Mouse (Mus musculus): ENCODE results near the gene Trmt112.
A peak's percentile ranks its signal among the peaks of the same experiment; 100 is the strongest.
"Not testable (repeated sequence)": the region's sequence is repeated elsewhere in the genome, so short reads cannot be mapped to it uniquely, and the experiment has no call there.

The Trmt112 gene

GRCm38 (mm10) chr19:6909507-6910289 is at the start of gene Trmt112, which contains the start of gene Prdx5:
Gene Trmt112 (plus strand): TSS chr19:6909698.
Gene Prdx5 (minus strand): TSS chr19:6910106.
- DNase-seq (ENCODE audit: low spot score) = peak; percentile 60

GRCm38 (mm10) chr19:6859971-6860370 is 49.5 kb upstream of the Trmt112 start:
- DNase-seq (ENCODE audit: low spot score) = no peak

GRCm38 (mm10) chr19:6860706-6861105 is 48.8 kb upstream of the Trmt112 start:
- no peak for DNase-seq (ENCODE audit: low spot score)

GRCm38 (mm10) chr19:6861451-6861850 is 48.0 kb upstream of the Trmt112 start:
- DNase-seq (ENCODE audit: low spot score) = no peak

- DNase-seq (ENCODE audit: low spot score) = no peak
These were observed 40.1 kb upstream of the Trmt112 start for GRCm38 (mm10) chr19:6869355-6869754.

- DNase-seq (ENCODE audit: low spot score) = no peak
These were observed 37.8 kb upstream of the Trmt112 start for GRCm38 (mm10) chr19:6871574-6872271.

- no peak for DNase-seq (ENCODE audit: low spot score)
These were observed 36.8 kb upstream of the Trmt112 start for GRCm38 (mm10) chr19:6872701-6873100.

- DNase-seq (ENCODE audit: low spot score) = no peak
These were observed 35.2 kb upstream of the Trmt112 start for GRCm38 (mm10) chr19:6874257-6874656.

GRCm38 (mm10) chr19:6875834-6876233 is 33.7 kb upstream of the Trmt112 start:
- no peak for DNase-seq (ENCODE audit: low spot score)

- no peak for DNase-seq (ENCODE audit: low spot score)
These were observed 32.7 kb upstream of the Trmt112 start for GRCm38 (mm10) chr19:6876799-6877198.

GRCm38 (mm10) chr19:6877965-6878364 is 31.5 kb upstream of the Trmt112 start:
- no peak for DNase-seq (ENCODE audit: low spot score)

- DNase-seq (ENCODE audit: low spot score) = no peak
These were observed 17.0 kb upstream of the Trmt112 start for GRCm38 (mm10) chr19:6892512-6892911.

GRCm38 (mm10) chr19:6893731-6894451 is 15.6 kb upstream of the Trmt112 start:
- no peak for DNase-seq (ENCODE audit: low spot score)

- not testable (repeated sequence) for DNase-seq (ENCODE audit: low spot score)
These were observed 13.7 kb upstream of the Trmt112 start for GRCm38 (mm10) chr19:6895608-6896305.

GRCm38 (mm10) chr19:6899641-6900040 is 9.9 kb upstream of the Trmt112 start:
- DNase-seq (ENCODE audit: low spot score) = no peak

- no peak for DNase-seq (ENCODE audit: low spot score)
These were observed 6.5 kb upstream of the Trmt112 start for GRCm38 (mm10) chr19:6903031-6903430.

- no peak for DNase-seq (ENCODE audit: low spot score)
These were observed 4.7 kb upstream of the Trmt112 start for GRCm38 (mm10) chr19:6904846-6905245.

- DNase-seq (ENCODE audit: low spot score) = no peak
These were observed 3.9 kb upstream of the Trmt112 start for GRCm38 (mm10) chr19:6905498-6906159.

GRCm38 (mm10) chr19:6906199-6906598 is 3.3 kb upstream of the Trmt112 start:
- no peak for DNase-seq (ENCODE audit: low spot score)

GRCm38 (mm10) chr19:6907094-6907493 is 2.4 kb upstream of the Trmt112 start:
- no peak for DNase-seq (ENCODE audit: low spot score)

- no peak for DNase-seq (ENCODE audit: low spot score)
These were observed 1.5 kb upstream of the Trmt112 start for GRCm38 (mm10) chr19:6907811-6908540.
